Mouse (Mus musculus) lung, adult 2 months (tissue): Measurements from ENCODE around the gene Patl2.

ENCODE experiments used
- CTCF ChIP-seq: fragments of 200-500 bp; IDR thresholded peaks from 2 replicates; pipeline ENCODE4 v1.5.1; 2011; ENCODE audit warnings: mild to moderate bottlenecking, low read length, control low read depth; ENCODE audit not compliant: insufficient read depth
- POLR2A ChIP-seq: fragments of 200-500 bp; IDR thresholded peaks from 2 replicates; pipeline ENCODE4 v1.6.1; 2011; ENCODE audit warnings: low read depth, mild to moderate bottlenecking, control low read depth, low read length, borderline replicate concordance; ENCODE audit errors: extremely low read depth

DNA sequence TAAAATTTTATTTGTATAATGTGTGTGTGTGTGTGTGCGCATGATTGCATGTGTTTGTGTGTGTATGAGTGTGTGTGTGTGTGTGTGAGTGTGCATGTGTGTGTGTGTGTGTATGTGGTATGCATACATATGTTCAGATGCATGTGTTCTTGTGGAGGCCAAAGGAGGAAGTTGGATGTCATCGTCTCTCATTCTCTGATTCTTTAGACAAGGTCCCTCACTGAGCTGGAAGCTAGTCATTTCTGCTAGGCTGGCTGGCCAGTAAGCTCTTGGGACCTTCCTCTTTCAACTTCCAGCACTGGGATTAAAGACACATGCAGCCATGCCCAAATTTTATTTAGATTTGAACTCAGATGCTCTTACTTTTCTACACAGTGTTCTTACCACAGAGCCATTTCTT lies 53.9 kb downstream of the Patl2 start:
- TF ChIP-seq CTCF (no peak), POLR2A (no peak)
